ENCODE assay signal across 19 mouse cellular contexts in the genomic region with DNA sequence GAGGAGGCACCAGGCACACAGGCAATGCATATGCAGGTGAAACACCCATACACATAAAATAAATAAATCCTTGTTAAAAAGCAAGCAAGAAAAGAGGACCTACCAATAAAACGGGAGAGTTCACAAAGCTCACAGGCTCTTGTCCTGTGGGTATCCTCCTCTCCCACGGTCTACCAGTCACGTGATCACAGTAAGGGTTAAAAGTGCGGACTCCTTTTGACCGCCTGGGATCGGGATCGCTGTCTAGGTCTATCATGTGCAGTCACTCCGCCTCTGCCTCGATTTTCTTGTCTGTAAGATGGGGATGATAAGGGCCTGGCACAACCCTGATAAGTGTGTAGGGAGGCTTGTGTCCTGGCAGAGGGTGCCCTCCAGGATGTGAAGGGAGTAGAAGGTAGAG. TPM values are rescaled to one million over a fixed set of nuclear protein-coding genes. Genes with fewer than 3 reads are reported as not detected.
"Had no signal": no experiment of that assay in that cellular context is flagged by ENCODE, and none has a peak within 500 bp of the region (broad histone marks: within the 10 kb centered on the region; RNA-seq: fewer than 3 reads in every experiment).

No protein-coding gene starts in this region.

- DNase-seq: kidney, adult 8-10 months; layer of hippocampus, adult 9-11 months; liver, postnatal 0 days; retina, postnatal 1 day; right cerebral cortex, postnatal 25 days; thymus, adult 18-20 months had no signal

- H3K4me2 ChIP-seq: limb, embryonic 12.5 days; limb, embryonic 15.5 days; liver, embryonic 11.5 days; lung, embryonic 14.5 days; midbrain, embryonic 12.5 days; midbrain, embryonic 15.5 days; neural tube, embryonic 13.5 days had no signal

- H3K36me3 ChIP-seq: limb, embryonic 12.5 days; limb, embryonic 15.5 days; midbrain, embryonic 12.5 days; midbrain, embryonic 15.5 days; neural tube, embryonic 13.5 days had no signal

- ATAC-seq: liver, postnatal 0 days; lung, postnatal 0 days; midbrain, embryonic 15.5 days had no signal

- H3K27me3 ChIP-seq: limb, embryonic 12.5 days; limb, embryonic 15.5 days; midbrain, embryonic 12.5 days; midbrain, embryonic 15.5 days had no signal

- H3K9ac ChIP-seq: limb, embryonic 12.5 days; limb, embryonic 15.5 days; liver, embryonic 14.5 days; liver, postnatal 0 days; lung, embryonic 14.5 days; midbrain, embryonic 12.5 days; midbrain, embryonic 15.5 days; neural tube, embryonic 13.5 days had no signal

- H3K4me3 ChIP-seq: layer of hippocampus, adult 2 months; limb, embryonic 12.5 days; limb, embryonic 15.5 days; midbrain, embryonic 12.5 days; midbrain, embryonic 15.5 days; neural tube, embryonic 13.5 days had no signal

- H3K9me3 ChIP-seq: limb, embryonic 15.5 days; midbrain, embryonic 12.5 days; midbrain, embryonic 15.5 days; neural tube, embryonic 13.5 days had no signal

- H3K27ac ChIP-seq: layer of hippocampus, adult 2 months; limb, embryonic 12.5 days; limb, embryonic 15.5 days; liver, embryonic 14.5 days; macrophage; midbrain, embryonic 12.5 days; midbrain, embryonic 15.5 days; neural tube, embryonic 13.5 days had no signal

- H3K4me1 ChIP-seq: midbrain, embryonic 15.5 days had no signal

RNA-seq across cellular contexts. Expression of a gene that starts 37.1 kb away (rescaled TPM):
- total RNA-seq: megakaryocyte, adult 5-6 weeks; neutrophil, adult 5-6 weeks had no signal
- polyA plus RNA-seq: macrophage had no signal
